Mouse (Mus musculus) brain, embryonic 18.5 days (tissue): ENCODE data around the gene Glo1.
A peak's percentile ranks its signal among the peaks of the same experiment; 100 is the strongest.

ENCODE experiments used
- DNase-seq: peaks from one replicate; pipeline ENCODE4 v3.0.0-alpha.2; 2012; ENCODE audit warnings: low read depth, low spot score

Gene Glo1

GRCm38 (mm10) chr17:30612075-30612859, 14.4 kb downstream of the Glo1 start:
- DNase-seq, result peak; percentile 88

GRCm38 (mm10) chr17:30611221-30612074, 15.2 kb downstream of the Glo1 start:
- DNase-seq, result no peak

DNA sequence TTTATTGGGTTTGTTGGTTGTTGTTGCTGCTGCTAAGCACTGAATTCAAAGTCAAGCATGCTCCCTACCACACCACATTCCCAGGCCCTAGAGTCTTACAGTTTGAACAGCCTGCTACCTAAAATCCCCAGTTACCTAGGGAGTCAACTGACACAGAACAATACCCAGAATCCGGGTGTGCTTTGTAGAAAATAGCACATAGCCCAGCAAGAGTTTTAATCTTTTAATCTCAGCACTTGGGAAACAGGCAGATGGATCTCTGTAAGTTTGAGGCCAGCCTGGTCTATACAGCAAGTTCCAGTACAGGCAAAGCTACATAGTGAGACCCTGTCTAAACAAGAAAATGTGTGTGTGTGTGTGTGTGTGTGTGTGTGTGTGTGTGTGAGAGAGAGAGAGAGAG, 15.9 kb downstream of the Glo1 start:
- DNase-seq, result no peak

DNA sequence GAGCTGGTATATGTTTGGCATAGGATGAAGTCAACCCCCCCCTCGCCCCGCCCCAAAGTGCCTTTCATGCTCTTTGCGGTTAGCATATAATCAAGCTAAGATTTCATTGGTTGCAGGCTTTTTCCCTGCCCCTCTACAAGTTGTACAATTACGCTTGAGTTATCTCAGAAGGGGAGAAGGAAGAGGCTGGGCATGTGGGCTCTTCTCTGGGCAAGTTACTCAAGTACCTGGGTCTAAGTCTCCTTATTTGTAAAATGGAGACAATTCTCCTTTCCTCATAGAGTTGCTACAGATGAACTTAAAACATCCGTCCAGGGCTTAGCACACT, 16.7 kb downstream of the Glo1 start:
- DNase-seq, result no peak

GRCm38 (mm10) chr17:30609305-30609979, 17.2 kb downstream of the Glo1 start:
- no peak for DNase-seq

DNA sequence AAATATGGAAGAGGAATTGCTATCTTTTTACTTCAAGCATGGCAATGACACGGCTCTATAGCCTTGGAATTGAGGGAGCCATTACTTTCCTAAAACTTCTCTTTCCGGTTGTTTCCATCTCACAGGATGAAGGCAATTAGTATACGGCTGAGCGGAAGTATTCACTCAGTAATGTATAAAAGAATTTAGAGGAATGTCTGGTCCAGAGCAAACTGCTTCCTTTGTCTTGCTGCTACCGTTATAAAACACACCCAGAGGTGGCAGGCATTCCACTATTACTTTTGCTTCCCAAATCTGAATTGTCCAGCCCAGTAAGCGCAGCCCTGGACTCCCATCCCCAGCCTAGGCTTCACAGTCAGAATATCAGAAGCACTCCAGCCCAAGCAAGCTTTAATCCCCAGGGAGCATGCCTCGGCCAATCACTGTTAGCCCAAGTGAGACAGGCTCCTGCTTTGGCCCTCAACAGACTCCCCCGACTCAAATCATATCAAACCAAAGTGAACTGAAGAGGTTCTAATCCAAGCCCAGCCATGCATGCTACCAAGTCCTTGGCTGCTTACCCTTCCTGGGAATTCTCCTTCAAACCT, 18.7 kb downstream of the Glo1 start:
- no peak for DNase-seq

GRCm38 (mm10) chr17:30607330-30607729, 19.3 kb downstream of the Glo1 start:
- DNase-seq, result no peak

- no peak for DNase-seq
These were observed 20.0 kb downstream of the Glo1 start for GRCm38 (mm10) chr17:30606634-30607081.

- DNase-seq, result no peak
These were observed 20.5 kb downstream of the Glo1 start for GRCm38 (mm10) chr17:30606206-30606605.

- DNase-seq, result no peak
These were observed 21.7 kb downstream of the Glo1 start for GRCm38 (mm10) chr17:30605001-30605400.

GRCm38 (mm10) chr17:30604296-30604695, 22.4 kb downstream of the Glo1 start:
- no peak for DNase-seq

- no peak for DNase-seq
These were observed 24.5 kb downstream of the Glo1 start for GRCm38 (mm10) chr17:30602175-30602574.

DNA sequence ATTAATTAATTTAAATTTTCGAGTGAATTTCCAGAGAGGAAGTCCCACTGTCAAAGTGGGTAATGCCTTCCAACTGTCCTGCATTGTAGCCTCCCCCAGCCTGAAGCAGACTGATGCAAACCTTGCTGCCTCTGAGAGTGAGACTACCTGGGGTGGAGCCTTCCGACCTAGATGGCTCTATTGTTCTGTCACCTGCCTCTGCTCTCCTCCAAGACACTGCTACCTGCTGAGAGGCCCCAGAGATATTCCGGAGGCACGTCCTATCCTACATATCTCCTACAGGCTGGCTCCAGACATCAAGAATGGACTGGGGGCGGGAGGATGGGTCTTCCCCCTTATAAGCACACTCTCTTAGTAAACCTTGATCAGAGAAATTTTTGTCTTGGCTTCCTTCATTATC, 28.4 kb downstream of the Glo1 start:
- DNase-seq, result no peak

DNA sequence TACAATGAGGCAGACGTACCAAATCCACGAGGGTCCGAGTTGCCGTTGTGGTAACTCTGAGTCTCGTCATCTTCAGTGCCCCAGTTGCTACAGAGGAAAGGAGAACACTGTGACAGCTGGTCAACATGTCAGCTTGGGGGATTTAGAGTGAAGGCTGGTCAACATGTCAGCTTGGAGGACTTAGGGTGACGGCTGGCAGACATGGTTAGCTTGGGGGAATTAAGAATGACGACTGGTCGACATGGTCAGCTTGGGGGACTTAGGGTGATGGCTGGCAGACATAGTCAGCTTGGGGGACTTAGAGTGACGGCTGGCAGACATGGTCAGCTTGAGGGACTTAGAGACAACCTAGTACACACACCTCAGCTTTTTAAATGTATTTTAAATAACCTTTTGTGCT, 28.9 kb downstream of the Glo1 start:
- DNase-seq, result no peak

DNA sequence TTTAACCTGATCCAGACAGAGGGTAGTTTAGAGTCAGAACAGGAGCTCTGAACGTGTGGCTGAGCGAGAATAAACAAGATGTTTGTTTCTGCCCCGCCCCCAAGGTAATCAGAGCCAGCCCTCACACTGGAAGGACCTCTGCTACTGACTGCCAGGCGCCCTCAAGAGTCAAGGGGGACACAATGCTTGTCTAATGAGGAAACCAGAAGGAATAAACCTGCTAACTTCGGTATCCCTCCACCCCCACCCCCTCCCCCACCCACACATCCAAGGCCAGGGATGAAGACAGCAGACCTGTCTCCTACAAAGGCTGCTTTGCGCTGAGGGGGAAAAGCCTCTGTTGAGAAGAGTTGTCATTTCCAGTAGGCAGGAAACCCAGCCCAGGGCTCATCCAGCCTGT, 31.8 kb downstream of the Glo1 start:
- DNase-seq, result no peak

- no peak for DNase-seq
These were observed 32.3 kb downstream of the Glo1 start for GRCm38 (mm10) chr17:30594407-30594806.

DNA sequence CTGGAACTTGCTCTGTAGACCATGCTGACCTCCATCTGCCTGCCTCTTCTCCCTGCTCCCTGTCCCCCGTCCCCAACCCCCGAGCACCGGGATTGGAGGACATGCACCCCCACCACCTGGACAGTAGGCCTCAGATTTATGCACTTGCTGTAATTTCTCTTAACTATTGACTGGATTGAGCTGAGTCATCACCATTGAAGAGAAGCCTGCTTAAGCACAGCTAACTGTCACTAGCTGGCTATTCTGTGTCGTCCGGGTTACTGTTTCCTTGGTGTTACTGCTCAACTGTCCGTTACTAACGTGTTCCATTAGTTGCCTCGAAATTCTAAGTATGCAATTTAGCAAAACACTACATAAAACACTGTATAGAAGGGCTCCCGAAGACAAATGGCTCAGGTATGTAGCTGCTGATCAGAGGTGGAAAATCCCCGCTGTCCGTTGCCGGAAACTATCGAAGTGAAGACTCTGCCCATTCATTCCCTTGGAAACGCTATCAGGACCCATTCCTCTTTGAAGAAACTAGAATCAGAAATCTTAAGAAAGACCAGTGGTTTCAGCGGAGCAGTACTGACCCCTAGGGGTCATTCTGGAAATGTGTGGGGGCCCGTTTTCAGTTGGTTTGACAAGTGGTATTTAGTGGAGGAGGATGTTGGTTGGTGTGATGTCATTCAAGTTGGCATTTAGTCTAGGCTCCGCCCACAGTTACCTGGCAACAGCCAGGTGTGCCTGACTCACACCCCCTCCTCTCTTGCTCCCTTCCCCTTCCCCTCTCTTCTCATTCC, 36.1 kb downstream of the Glo1 start:
- DNase-seq, result no peak

GRCm38 (mm10) chr17:30583258-30584001, 43.2 kb downstream of the Glo1 start:
- no peak for DNase-seq

- DNase-seq, result no peak
These were observed 44.4 kb downstream of the Glo1 start for GRCm38 (mm10) chr17:30582313-30582712.

DNA sequence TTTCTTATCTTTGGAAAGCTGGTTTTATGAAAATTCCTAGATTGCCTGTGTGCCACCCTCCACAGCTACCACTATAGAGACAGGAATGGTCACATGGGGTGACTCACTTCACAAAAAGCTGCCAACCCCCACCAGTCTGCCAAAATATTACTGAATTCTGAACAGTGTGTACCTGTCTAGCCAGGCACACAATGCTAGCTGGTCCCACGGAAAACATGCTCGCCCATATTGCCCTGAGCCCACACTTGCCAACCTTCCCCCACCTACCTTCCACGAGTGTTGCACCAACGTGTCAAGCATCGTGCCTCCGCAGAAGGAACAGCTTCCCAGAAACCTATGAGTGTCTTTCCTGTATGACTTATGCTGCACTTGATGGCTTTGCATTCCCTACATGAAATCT, 45.5 kb downstream of the Glo1 start:
- DNase-seq, result no peak

- no peak for DNase-seq
These were observed 45.9 kb downstream of the Glo1 start for GRCm38 (mm10) chr17:30580781-30581180.
